Mouse (Mus musculus): Measurements from ENCODE around the gene Gatad2b. TPM values are rescaled to one million over a fixed set of nuclear protein-coding genes. Genes with fewer than 3 reads are reported as not detected.

The Gatad2b gene
- polyA plus RNA-seq, 1 experiment: 14.2 TPM

GRCm38 (mm10) chr3:90388726-90389510, 95.9 kb downstream of the Gatad2b start:
- TF ChIP-seq CTCF (IDR thresholded peaks at IDR 0.05; ENCODE audit: control insufficient read depth, insufficient read depth, insufficient read length) (no peak), FOSL1 (IDR thresholded peaks at IDR 0.05; ENCODE audit: insufficient read depth, low read length, poor library complexity, severe bottlenecking) (no peak), MYOD1 (IDR thresholded peaks at IDR 0.05; ENCODE audit: control insufficient read depth, insufficient read length, low read depth) (no peak), CEBPB (IDR thresholded peaks at IDR 0.05; ENCODE audit: low read depth) (no peak), MAX (IDR thresholded peaks at IDR 0.05) (no peak), USF1 (IDR thresholded peaks at IDR 0.05; ENCODE audit: low read depth) (no peak), MYOG (IDR thresholded peaks at IDR 0.05; ENCODE audit: control insufficient read depth, extremely low read depth, insufficient read length) (no peak)
- Histone ChIP-seq H3K27me3 (ENCODE audit: control insufficient read depth, insufficient read depth, insufficient read length) (no peaks in the 10 kb centered on the region), H3K79me2 (ENCODE audit: control insufficient read depth, insufficient read depth) (no peaks in the 10 kb centered on the region), H3K79me3 (ENCODE audit: low read depth) (no peaks in the 10 kb centered on the region), H3K4me3 (ENCODE audit: insufficient read depth, poor library complexity, severe bottlenecking) (no peak overlapping the region), H3K36me3 (ENCODE audit: control insufficient read depth, insufficient read depth) (peaks cover 34% of the 10 kb centered on the region), H3ac (ENCODE audit: control insufficient read depth, insufficient read length, low read depth) (peak overlapping the region; percentile 63)

- no peak within 1 kb of the TSS for H3K4me3 ChIP-seq (ENCODE audit: insufficient read depth, poor library complexity, severe bottlenecking)
- TF ChIP-seq MYOG (IDR thresholded peaks at IDR 0.05; ENCODE audit: control insufficient read depth, extremely low read depth, insufficient read length) (no peak), USF1 (IDR thresholded peaks at IDR 0.05; ENCODE audit: low read depth) (no peak), MYOD1 (IDR thresholded peaks at IDR 0.05; ENCODE audit: control insufficient read depth, insufficient read length, low read depth) (no peak)
- no peaks in the 10 kb centered on the region for H3K79me3 ChIP-seq (ENCODE audit: low read depth)
- peak within 1 kb of the TSS; percentile 63 for H3ac ChIP-seq (ENCODE audit: control insufficient read depth, insufficient read length, low read depth)
- no peaks in the 10 kb centered on the region for H3K27me3 ChIP-seq (ENCODE audit: control insufficient read depth, insufficient read depth, insufficient read length)
- H3K36me3 ChIP-seq (ENCODE audit: control insufficient read depth, insufficient read depth): peaks cover 43% of the 10 kb centered on the region
- H3K79me2 ChIP-seq (ENCODE audit: control insufficient read depth, insufficient read depth): no peaks in the 10 kb centered on the region
These were observed 96.8 kb downstream of the Gatad2b start, which contains the start of gene Slc27a3 for GRCm38 (mm10) chr3:90389511-90390490. Slc27a3 (minus strand) TSS chr3:90389938.

- Histone ChIP-seq H3K36me3 (ENCODE audit: control insufficient read depth, insufficient read depth) (peaks cover 55% of the 10 kb centered on the region), H3ac (ENCODE audit: control insufficient read depth, insufficient read length, low read depth) (no peak overlapping the region), H3K4me3 (ENCODE audit: insufficient read depth, poor library complexity, severe bottlenecking) (no peak overlapping the region), H3K27me3 (ENCODE audit: control insufficient read depth, insufficient read depth, insufficient read length) (no peaks in the 10 kb centered on the region), H3K79me3 (ENCODE audit: low read depth) (no peaks in the 10 kb centered on the region), H3K79me2 (ENCODE audit: control insufficient read depth, insufficient read depth) (no peaks in the 10 kb centered on the region)
- TF ChIP-seq USF1 (IDR thresholded peaks at IDR 0.05; ENCODE audit: low read depth): no peak
- TF ChIP-seq MAX (IDR thresholded peaks at IDR 0.05): no peak
These were observed 98.0 kb downstream of the Gatad2b start for GRCm38 (mm10) chr3:90391004-90391403.

- TF ChIP-seq CTCF (IDR thresholded peaks at IDR 0.05; ENCODE audit: control insufficient read depth, insufficient read depth, insufficient read length) (no peak), FOSL1 (IDR thresholded peaks at IDR 0.05; ENCODE audit: insufficient read depth, low read length, poor library complexity, severe bottlenecking) (no peak), MAX (IDR thresholded peaks at IDR 0.05) (no peak), USF1 (IDR thresholded peaks at IDR 0.05; ENCODE audit: low read depth) (no peak), CEBPB (IDR thresholded peaks at IDR 0.05; ENCODE audit: low read depth) (no peak), MYOG (IDR thresholded peaks at IDR 0.05; ENCODE audit: control insufficient read depth, extremely low read depth, insufficient read length) (no peak), MYOD1 (IDR thresholded peaks at IDR 0.05; ENCODE audit: control insufficient read depth, insufficient read length, low read depth) (no peak)
- Histone ChIP-seq H3K79me3 (ENCODE audit: low read depth) (no peaks in the 10 kb centered on the region), H3K79me2 (ENCODE audit: control insufficient read depth, insufficient read depth) (no peaks in the 10 kb centered on the region), H3ac (ENCODE audit: control insufficient read depth, insufficient read length, low read depth) (no peak overlapping the region), H3K4me3 (ENCODE audit: insufficient read depth, poor library complexity, severe bottlenecking) (no peak overlapping the region), H3K36me3 (ENCODE audit: control insufficient read depth, insufficient read depth) (peaks cover 62% of the 10 kb centered on the region), H3K27me3 (ENCODE audit: control insufficient read depth, insufficient read depth, insufficient read length) (no peaks in the 10 kb centered on the region)
These were observed 99.0 kb downstream of the Gatad2b start for GRCm38 (mm10) chr3:90391941-90392340.

DNA sequence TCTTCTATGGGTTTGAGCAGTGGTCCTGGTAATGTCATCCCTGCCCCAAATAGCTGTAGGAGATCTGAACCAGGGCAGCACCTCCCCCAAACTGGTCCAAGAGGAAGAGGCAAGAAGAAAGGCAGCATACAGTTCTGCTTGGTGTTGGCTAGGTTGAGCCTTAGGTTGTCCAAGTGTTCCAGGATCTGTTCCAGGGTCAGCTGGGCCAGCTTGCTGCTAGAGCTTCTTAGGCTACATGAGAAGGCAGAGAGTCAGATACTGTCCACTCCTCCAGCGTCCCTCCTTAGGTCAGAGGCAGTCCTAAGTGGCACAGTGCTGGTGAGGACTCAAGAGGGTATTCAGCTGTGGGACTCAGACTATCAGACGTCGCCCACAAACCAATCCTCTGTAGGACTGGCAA, 99.7 kb downstream of the Gatad2b start:
- no peak for TF ChIP-seq MYOG (IDR thresholded peaks at IDR 0.05; ENCODE audit: control insufficient read depth, extremely low read depth, insufficient read length)
- no peak for TF ChIP-seq USF1 (IDR thresholded peaks at IDR 0.05; ENCODE audit: low read depth)
- no peak for TF ChIP-seq CTCF (IDR thresholded peaks at IDR 0.05; ENCODE audit: control insufficient read depth, insufficient read depth, insufficient read length)
- TF ChIP-seq FOSL1 (IDR thresholded peaks at IDR 0.05; ENCODE audit: insufficient read depth, low read length, poor library complexity, severe bottlenecking): no peak
- TF ChIP-seq MAX (IDR thresholded peaks at IDR 0.05): no peak
- TF ChIP-seq CEBPB (IDR thresholded peaks at IDR 0.05; ENCODE audit: low read depth): no peak
- no peak for TF ChIP-seq MYOD1 (IDR thresholded peaks at IDR 0.05; ENCODE audit: control insufficient read depth, insufficient read length, low read depth)

More for the DNA sequence above, 99.7 kb downstream of the Gatad2b start:
- Histone ChIP-seq H3K79me2 (ENCODE audit: control insufficient read depth, insufficient read depth) (no peaks in the 10 kb centered on the region), H3K27me3 (ENCODE audit: control insufficient read depth, insufficient read depth, insufficient read length) (no peaks in the 10 kb centered on the region), H3ac (ENCODE audit: control insufficient read depth, insufficient read length, low read depth) (no peak overlapping the region), H3K36me3 (ENCODE audit: control insufficient read depth, insufficient read depth) (peaks cover 70% of the 10 kb centered on the region), H3K79me3 (ENCODE audit: low read depth) (no peaks in the 10 kb centered on the region), H3K4me3 (ENCODE audit: insufficient read depth, poor library complexity, severe bottlenecking) (no peak overlapping the region)

All from C2C12 (cell line).